18 mouse cellular contexts compared by ENCODE assay signal in the genomic region with DNA sequence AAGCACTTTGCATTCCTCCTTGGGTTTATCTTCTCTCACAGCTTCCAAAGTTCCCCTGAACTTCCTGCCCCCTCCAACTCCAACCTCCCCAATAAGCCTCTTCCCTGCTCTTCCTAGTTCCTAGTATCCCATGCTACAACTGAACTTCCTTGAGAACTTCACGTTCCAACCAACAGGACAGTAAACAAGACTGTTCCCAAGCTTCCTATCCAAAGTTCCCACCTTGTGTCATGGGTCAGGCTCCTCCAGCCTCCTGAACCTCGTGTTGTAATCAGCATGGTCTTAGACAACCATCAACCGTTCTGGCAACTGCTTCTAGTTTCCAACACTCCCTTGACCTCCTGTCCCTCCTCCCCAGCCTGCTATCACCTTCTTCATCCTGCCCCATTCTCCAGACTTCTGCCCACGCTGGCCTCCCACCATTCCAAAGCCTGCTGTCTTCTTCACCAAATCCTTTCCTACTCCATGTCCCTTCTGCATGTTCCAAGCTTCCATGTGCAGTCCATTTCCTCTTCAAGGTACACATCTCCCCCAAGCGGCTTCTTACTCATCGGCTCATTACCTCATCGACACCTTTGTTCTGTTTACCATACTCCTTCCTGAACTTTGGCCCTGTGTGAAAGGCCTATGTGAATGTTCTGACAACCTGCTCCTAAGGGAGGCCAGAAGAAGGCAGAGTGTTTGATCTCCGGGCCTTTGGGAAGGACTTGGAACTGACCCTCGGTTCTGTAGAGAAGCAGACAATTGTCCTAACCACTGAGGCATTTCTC. TPM values are rescaled to one million over a fixed set of nuclear protein-coding genes. Genes with fewer than 3 reads are reported as not detected.
"Had no signal": no experiment of that assay in that cellular context is flagged by ENCODE, and none has a peak within 500 bp of the region (broad histone marks: within the 10 kb centered on the region; RNA-seq: fewer than 3 reads in every experiment).

No protein-coding gene starts in this region.

- H3K36me3 ChIP-seq: limb, embryonic 12.5 days; limb, embryonic 15.5 days; liver, embryonic 12.5 days; liver, embryonic 15.5 days; midbrain, embryonic 10.5 days had no signal

- H3K4me3 ChIP-seq: left cerebral cortex, adult 2 months; limb, embryonic 12.5 days; limb, embryonic 15.5 days; liver, embryonic 12.5 days; liver, embryonic 15.5 days; megakaryocyte, embryonic 14.5 days; midbrain, embryonic 10.5 days had no signal

- H3K27me3 ChIP-seq: limb, embryonic 12.5 days; limb, embryonic 15.5 days; liver, embryonic 12.5 days; liver, embryonic 15.5 days had no signal

- H3K27ac ChIP-seq: left cerebral cortex, adult 2 months; limb, embryonic 12.5 days; limb, embryonic 15.5 days; liver, embryonic 12.5 days; liver, embryonic 15.5 days; midbrain, embryonic 10.5 days had no signal

- H3K4me2 ChIP-seq: limb, embryonic 12.5 days; limb, embryonic 15.5 days; liver, embryonic 12.5 days; liver, embryonic 15.5 days had no signal

- DNase-seq: kidney, adult 8-10 months; kidney, postnatal 25 days; layer of hippocampus, postnatal 36 days; left cerebral cortex, postnatal 4 days; lung, adult 2 months; lung, postnatal 36 days; midbrain, embryonic 14.5 days; thymus, postnatal 25 days had no signal

- H3K9ac ChIP-seq: limb, embryonic 12.5 days; limb, embryonic 15.5 days; liver, embryonic 12.5 days; liver, embryonic 15.5 days had no signal

- H3K4me1 ChIP-seq: limb, embryonic 12.5 days; limb, embryonic 15.5 days; liver, embryonic 12.5 days; liver, embryonic 15.5 days; megakaryocyte, embryonic 14.5 days; midbrain, embryonic 10.5 days had no signal

- ATAC-seq: liver, embryonic 12.5 days had no signal

- H3K9me3 ChIP-seq: limb, embryonic 12.5 days; limb, embryonic 15.5 days; liver, embryonic 12.5 days; liver, embryonic 15.5 days had no signal

RNA-seq across cellular contexts. Expression of a gene that starts 30.4 kb away (rescaled TPM):
- total RNA-seq: midbrain, postnatal 0 days had no signal
- polyA plus RNA-seq: lung, adult 2 months; lung, embryonic 16.5 days; thymus, postnatal 0 days had no signal
